Mouse (Mus musculus): ENCODE results near the gene Kpna6.

DNA sequence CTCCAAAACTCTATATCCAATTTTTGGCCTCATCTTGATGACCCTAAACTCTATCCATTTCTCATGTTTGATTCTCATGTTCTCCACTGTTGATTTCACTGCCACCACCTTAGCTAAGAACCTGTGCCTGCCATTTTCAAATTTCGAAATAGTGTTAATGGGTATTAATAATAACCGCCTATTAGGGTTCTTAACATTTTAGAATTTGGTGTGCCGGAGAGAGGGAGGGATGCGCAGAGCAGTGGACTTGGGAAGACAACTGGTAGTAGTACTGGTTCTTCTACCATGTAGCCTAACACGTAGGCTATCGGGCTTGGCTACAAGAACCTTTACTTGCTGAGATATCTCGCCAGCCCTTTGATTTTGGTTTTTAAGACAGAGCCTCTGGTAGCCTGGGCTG lies 24.6 kb upstream of the Kpna6 start:
- TF ChIP-seq CTCF (IDR thresholded peaks at IDR 0.05; ENCODE audit: control insufficient read depth, insufficient read depth, insufficient replicate concordance, low read depth, low read length) (no peak), POLR2A (IDR thresholded peaks at IDR 0.05; ENCODE audit: control insufficient read depth, low read depth, low read length) (no peak)

Data from testis, adult 2 months (tissue).